Mouse (Mus musculus) c-Kit-negative CD71-positive TER-119-positive erythroid progenitor cells, embryonic 14.5 days (primary cell): Measurements from ENCODE around the gene Pid1.
"Not testable (repeated sequence)": the region's sequence is repeated elsewhere in the genome, so short reads cannot be mapped to it uniquely, and the experiment has no call there.

ENCODE experiments used
- DNase-seq: peaks from one replicate; pipeline ENCODE4 v3.0.0-alpha.2; 2013; ENCODE audit warnings: low read depth, low spot score

The Pid1 gene

DNA sequence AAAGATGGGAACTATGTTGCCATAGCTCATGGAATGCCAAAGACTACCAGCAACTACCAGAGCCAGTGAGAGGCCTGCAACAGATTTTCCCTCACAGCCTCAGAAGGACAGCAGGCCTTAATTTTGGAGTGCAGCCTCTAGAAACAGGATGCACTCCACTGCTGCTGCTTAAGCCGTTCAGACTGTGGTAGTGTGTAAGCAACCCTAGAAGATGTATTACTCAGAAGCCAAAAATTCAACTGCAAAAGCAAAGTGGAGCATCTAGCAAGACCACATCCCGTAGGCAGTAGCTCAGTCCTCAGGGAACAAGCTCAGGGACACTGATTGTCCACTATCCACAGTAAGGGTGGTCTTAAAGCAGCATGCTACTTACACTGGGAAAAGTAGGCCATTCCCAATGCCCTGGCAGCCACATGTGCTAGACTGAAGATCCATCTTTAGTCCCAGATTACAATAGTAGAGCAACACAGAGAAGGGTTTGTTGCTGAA is 92.2 kb downstream of the Pid1 start:
- no peak for DNase-seq

DNA sequence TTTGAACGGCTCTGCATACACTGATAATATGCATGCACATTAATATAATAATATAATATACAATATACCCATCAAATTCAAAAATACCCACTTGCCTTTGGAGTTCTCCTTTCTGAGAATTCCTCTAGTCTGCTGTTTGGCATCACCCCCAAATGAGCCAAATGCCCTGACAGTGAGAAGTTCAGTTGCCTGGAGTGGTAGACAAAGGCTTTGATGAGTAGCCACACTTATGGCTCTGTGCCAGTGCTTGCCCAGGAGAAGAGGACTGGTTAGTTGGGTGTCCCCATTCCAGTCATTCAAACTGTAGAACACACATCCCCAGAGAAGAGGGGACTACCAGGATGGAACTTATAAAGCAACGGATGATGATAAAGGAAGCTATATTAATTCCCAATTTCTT is 106.3 kb downstream of the Pid1 start:
- DNase-seq: no peak

DNA sequence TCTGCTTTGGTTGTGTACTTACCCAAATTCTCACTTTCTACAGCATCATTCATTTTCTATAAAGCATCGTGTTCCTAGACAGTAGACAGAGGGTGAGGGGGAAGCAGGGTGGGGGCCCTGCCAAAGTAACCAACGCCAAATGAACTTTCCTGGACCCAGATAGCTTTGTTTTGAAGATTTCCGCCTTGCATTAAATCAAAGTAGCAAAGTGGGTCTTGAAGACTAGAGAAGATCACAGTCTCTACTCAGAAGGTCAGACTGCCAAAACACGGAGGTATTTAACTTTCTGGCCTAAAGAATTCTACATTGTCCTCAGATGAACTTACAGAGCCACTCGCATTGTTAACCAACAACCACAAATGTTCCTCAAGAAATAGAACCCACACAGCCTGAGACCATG is 109.6 kb downstream of the Pid1 start:
- no peak for DNase-seq

GRCm38 (mm10) chr1:84253838-84254237 is 110.1 kb downstream of the Pid1 start:
- DNase-seq: no peak

DNA sequence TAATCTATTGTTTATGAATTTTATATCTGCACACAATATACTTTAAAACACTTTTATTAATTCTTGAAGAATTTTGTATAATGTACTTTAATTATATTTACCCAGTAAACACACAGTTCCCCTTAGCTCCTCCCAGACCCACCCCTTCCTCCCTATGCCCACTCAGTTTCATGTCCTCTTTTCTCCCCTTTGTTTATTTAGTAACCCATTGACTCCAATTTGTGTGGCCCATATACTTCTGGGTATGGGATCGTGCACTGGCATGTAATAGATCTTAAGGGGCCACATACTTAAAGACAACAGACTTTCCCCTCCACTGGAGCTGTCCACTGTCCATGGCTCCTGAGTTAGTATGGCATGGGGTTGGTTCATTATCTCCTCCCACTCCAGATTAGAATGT is 112.8 kb downstream of the Pid1 start:
- DNase-seq: no peak

DNA sequence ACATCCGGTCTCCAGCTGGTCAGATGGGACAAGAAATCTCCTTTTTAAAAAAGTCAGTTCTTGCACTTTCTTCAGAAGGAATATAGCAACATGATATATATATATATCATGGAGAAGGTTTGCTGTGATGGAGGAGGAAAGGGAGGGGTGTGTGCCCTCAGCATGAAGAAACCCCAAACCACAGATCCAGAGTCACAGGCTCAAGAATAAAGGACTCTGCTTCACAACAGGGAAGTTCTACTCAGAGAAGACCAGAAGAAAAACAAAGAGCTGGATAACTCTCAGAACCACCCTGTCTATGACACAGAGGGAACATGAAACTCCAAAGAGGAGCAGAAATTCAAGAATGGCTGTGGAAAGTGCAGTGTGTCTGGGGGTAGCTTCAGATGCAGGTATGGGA is 113.2 kb downstream of the Pid1 start:
- no peak for DNase-seq

GRCm38 (mm10) chr1:84249772-84250338 is 114.1 kb downstream of the Pid1 start:
- no peak for DNase-seq

DNA sequence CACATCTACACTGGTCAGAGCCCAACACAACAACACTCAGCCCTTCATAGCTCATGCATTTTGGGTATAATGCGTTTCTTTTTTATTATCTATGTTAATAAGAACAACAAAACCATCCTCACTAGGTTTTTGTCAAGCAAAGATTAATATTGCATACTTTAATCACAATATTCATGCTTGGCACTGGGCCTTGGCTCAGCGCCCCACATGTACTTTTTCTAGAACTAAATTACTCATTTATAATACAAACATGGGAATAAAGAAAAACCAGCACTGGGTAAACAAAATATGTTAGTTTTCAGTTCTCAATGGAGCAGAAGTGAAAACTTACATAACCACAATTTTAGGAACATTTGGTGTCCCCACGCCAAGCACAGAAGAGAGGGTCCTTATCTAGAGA is 116.9 kb downstream of the Pid1 start:
- no peak for DNase-seq

DNA sequence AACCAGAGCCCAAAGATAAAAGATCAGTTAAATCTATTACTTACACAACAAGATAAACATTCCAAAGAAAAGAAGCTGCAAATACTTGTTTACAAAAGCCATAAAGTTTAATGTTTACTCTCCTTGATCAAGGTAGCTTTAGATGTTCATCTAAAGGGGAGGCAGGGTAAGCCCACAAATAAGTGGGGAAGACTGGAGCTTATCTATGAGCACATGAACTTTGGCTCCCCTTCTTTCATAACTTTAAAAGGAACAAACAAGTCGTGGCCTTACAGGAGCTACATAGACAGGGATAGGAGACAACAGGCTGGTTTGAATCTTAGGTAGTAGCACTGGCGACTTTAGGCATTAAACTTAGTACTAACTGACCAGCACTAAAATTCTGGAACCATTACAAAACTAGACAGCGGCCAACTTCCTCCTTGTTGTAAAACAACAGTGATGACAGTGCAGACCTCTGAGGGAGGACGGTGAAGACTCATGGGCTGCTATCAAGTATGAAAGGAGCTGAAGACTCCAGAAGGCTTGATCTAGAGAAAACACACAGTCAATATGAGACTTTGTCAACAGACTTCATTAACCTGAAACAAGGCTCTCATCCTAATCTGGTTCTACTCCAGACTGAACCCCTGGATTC is 122.7 kb downstream of the Pid1 start:
- no peak for DNase-seq

DNA sequence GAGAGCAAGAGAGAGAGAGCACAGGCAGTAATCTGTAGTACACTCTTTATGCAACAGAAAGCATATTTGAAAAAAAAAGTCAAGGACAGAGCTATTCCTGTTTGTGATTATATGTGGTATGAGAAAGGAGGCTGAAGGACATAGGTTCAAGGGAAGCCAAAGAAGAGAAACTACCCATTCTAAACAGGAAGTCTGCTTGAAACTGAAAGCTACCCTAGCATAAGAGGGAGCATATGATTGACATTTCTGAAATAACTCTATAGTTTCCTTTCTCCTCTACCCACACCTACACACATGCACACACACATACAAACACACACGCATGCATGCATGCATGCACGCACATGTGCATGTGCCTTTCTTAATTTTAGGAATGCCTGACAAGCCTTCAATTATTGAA is 123.8 kb downstream of the Pid1 start:
- DNase-seq: no peak

DNA sequence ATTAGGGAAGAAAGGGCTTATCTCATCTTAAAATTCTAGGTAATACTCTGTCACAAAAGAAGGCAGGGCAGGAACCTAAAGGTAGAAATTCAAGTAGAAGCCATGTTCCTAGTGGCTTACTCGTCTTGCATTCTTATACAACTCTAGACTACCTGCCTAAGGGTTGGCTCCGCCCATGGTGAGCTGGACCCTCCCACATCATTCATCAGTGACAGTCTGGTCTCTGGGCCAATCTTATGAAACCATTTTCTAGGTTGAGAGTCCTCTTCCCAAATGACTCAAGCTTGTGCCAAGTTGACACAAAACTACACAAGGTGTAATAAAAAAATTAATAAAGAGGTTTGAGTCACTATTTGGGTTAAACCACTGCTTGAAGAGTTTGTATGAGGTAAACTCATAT is 133.5 kb downstream of the Pid1 start:
- DNase-seq: no peak

DNA sequence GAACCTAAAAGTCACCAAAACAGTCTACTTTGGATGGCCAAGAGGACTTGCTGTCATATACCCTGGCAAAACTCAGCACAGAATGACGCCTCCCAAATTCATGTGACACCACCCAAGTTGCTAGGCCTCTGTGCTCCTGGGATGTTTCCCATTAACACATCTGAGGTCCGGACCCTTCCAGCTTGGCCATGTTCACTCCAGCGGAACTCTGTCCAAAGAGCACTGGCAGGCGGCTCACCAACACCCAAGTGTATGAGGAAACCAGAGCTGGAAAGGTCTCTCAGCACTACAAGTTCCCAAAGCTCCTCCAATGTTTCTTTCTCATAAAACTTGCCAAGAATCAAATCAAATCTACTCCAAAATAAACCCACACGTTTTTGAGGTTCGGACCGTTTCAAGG is 138.4 kb downstream of the Pid1 start:
- DNase-seq: no peak

DNA sequence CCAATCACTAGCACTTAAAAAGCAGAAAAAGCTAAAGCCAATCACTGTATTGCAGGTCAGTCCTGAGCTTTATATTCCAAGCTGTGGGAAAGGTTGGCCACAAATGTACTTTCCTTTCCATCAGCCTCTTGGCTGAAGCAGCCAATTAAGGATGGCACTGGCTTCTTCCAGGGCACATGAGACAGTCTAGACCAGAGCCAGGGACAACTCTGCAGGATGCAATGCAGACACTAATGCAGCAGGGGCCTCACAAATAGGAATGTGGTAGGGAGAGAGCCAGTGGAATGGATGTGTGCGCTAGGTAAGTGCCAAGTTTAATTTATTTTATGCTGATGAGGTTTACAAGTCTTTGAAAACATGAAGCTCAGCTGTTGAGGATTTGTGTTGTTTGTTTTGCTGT is 141.9 kb downstream of the Pid1 start:
- DNase-seq: no peak

DNA sequence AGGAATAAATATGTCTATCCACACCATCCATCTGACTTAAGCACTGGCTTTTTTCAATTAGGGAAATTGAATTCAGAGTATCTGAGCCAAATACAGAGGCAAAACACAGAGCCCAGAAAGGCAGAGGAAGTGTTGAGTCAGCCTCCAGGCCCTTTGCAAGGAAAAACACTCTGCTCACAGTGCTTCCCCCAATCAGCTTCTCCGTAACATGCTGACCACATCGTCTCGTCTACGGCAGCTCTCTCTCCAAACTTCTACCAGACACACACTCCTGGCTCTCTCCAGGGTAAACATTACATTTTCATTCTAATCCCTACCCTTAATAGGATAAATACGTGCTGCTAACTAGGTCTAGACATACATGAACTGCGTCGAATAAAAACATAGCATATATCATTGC is 145.4 kb downstream of the Pid1 start:
- no peak for DNase-seq

- no peak for DNase-seq
These were observed 146.2 kb downstream of the Pid1 start for GRCm38 (mm10) chr1:84217777-84218176.

GRCm38 (mm10) chr1:84211507-84211906 is 152.5 kb downstream of the Pid1 start:
- no peak for DNase-seq

GRCm38 (mm10) chr1:84205746-84206145 is 158.2 kb downstream of the Pid1 start:
- not testable (repeated sequence) for DNase-seq

GRCm38 (mm10) chr1:84203494-84203893 is 160.5 kb downstream of the Pid1 start:
- no peak for DNase-seq

GRCm38 (mm10) chr1:84199890-84200289 is 164.1 kb downstream of the Pid1 start:
- DNase-seq: no peak

DNA sequence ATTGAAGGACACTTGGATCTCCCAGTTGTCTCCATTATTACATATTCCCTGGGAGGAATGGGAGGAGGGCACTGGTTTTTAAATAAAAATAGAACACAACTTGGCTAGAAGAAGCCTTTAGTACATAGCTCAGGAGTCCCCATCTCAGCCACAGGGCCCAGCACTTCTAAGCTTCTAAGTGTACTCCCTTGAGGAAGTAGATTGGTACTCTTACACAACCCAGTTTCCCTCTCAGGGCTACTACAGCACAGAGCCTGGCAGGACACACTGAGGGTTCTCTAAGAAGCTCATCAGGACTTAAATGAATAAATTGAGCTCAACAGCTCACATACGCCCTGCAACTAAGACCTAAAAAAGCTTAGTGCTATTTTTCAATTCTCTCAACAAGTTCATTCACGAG is 165.1 kb downstream of the Pid1 start:
- DNase-seq: no peak

- no peak for DNase-seq
These were observed 171.8 kb downstream of the Pid1 start for GRCm38 (mm10) chr1:84192167-84192566.

GRCm38 (mm10) chr1:84189446-84189845 is 174.5 kb downstream of the Pid1 start:
- DNase-seq: no peak

DNA sequence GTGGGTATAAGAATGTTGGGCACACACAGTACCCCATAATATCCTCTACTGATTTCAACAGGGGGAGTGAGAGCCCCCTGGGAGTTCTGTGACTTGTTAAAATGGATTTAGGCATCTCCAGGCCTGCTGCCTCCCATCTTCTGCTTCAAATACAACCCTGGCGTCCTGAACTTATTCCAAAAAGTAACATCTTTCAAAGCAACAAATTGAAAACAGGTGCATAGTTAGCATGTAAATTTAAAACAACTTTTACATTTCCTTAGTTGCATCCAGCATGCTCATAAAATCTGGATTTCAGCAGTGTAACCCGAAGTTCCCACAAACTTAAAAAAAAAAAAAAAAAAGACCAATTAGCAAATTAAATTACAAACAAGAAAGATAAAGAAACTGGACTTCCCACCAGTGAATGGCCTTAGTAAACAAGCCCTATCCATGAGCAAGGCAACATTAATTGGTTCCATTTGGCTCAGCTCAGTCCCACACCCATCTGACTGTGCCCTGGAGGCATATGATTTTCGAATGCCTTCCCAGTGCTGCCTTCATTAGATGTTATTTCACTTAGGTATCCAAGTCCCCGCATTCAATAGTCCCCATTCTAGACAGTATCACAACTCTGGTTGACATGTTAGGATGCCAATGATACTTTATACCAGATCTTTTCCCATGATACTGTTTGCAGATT is 177.1 kb downstream of the Pid1 start:
- DNase-seq: no peak
